Mouse (Mus musculus): Measurements from ENCODE around the gene Mbtps1. TPM values are rescaled to one million over a fixed set of nuclear protein-coding genes. Genes with fewer than 3 reads are reported as not detected.

Mbtps1 gene
- total RNA-seq, 2 experiments from 2014 or later = 59.3 to 59.5 TPM

Other genes starting within 250 kb of the Mbtps1 start
- 100 to 1,000 TPM; 623 to 630 TPM for gene Hsbp1, start 214.2 kb downstream of the Mbtps1 start, total RNA-seq (2021)
- 10 to 100 TPM; 25.7 to 28.0 TPM for gene Mlycd, start 163.9 kb downstream of the Mbtps1 start, total RNA-seq (2021)
- under 1 TPM; 0.40 to 0.53 TPM for gene Osgin1, start 124.6 kb downstream of the Mbtps1 start, total RNA-seq (2021)
- gene Necab2, start 112.0 kb downstream of the Mbtps1 start, total RNA-seq (2021) = 10 to 100 TPM; 42.8 to 60.9 TPM
- under 1 TPM; 0.17 to 0.22 TPM for gene Slc38a8, start 57.0 kb downstream of the Mbtps1 start, total RNA-seq (2021)
- 10 to 100 TPM; 42.3 to 47.2 TPM for gene Hsdl1, start 16.4 kb upstream of the Mbtps1 start, total RNA-seq (2021)
- gene Dnaaf1, start 16.5 kb upstream of the Mbtps1 start, total RNA-seq (2021) = under 1 TPM; 0.11 to 0.20 TPM
- gene Taf1c, start 46.5 kb upstream of the Mbtps1 start, total RNA-seq (2021) = 10 to 100 TPM; 10.5 to 12.1 TPM
- under 1 TPM in 1 of 2 experiments, not detected in 1; 0.29 TPM for gene Adad2, start 54.0 kb upstream of the Mbtps1 start, total RNA-seq (2021)
- 1 to 10 TPM; 2.2 to 2.4 TPM for gene Kcng4, start 76.9 kb upstream of the Mbtps1 start, total RNA-seq (2021)
- 1 to 10 TPM; 8.8 to 9.3 TPM for gene Wfdc1, start 107.6 kb upstream of the Mbtps1 start, total RNA-seq (2021)
- 1 to 10 TPM; 1.8 to 1.9 TPM for gene Atp2c2, start 141.3 kb upstream of the Mbtps1 start, total RNA-seq (2021)
- 10 to 100 TPM; 17.3 to 19.0 TPM for gene Tldc1, start 219.7 kb upstream of the Mbtps1 start, total RNA-seq (2021)